Mouse (Mus musculus): ENCODE data around the gene Cited2.

Cited2 gene

DNA sequence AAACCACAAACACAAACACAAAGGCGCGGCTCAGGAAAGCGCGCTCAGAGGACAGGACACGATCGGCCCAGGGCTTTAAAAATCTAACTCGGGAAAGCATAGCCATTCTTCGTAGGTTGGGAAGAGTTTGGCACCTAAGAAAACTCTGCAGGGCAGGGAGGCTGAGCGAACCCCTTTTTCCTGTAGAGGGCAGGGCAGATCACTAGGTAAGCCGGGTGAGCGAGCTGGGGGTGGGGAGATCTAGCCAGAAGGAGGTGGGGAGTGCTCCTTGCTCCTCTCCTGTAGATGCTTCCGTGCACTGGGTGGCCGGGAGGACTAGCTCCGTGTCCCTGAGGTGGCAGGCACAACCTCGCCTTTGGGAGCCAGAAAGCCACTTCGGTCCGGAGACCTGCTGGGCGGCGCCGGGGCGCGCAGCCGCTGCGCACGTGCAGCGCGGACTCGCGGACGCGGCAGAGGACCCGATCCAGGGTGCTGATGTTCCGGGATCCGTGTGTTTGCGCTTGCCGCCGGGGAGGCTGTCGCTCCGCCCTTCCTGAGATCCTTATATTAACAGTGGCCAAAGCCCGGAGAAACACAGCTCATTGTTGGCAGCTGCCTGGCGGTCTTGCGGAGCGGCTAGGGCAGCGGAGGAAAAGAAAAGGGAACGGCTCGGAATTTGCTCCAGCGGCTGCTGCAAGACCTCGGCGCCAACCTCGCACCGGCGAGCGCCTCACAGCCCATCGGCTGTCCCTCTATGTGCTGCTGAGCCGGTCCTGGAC, at the start of gene Cited2:
Gene Cited2 (plus strand): TSS at position 566 of the 758 bp plus-strand sequence.
- peak; percentile 97 for DNase-seq

DNA sequence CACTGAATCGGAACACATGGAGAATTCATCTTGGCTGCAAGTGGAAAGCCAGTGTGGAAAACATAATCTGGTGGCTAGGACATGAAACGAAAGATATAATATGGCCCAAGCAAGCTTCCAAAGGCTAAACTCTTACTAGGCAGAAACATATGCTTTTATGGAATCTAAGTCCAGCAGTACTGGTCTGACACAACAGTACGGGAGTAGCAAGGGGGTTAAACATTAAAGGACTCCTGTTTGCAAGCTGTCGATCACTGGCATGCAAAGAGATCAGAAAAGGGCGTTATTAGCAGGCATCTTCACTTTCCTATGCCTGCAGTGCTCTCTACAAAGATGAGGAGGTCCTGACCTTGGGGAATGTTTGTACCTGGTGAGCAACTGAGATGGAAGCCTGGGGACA, 48.6 kb upstream of the Cited2 start:
- no peak for DNase-seq

DNA sequence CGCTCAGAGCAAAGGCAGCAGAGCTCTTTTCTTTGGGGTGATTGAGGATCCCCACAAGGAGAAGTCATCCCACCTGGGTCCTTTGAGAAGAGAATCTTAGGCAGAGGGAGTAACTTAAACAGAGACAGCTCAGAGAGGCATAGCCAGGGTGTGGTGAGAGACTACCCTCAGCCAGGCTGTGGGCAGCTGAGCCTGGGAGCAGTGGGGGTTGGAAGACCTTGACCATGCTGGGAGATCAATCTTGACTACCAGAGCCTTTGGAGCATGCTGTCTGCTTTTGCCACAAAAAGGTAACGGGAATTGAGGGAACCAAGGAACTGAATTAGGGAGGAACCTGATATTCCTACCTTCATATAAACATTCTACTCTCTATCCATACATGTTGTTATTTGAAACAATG, 48.1 kb upstream of the Cited2 start:
- DNase-seq = no peak

DNA sequence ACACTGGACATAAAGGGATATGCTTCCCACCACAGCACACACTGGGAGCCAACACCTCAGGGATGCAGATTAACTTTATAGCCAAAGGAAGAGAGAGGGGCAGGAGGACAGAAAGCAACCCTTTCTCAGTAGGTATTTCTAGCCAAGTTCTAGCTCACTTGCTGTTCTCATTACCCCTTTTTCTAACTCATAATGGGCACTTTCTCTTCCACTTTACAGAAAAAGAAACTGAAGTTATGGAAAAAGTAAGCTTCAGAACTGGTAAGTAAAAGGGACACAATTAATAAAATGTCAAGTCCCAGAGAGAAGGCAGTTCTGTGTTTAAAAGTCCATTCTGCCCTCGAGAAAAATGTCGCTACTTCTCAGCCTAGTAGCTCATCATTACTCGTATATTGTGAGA, 46.6 kb upstream of the Cited2 start:
- DNase-seq = no peak

DNA sequence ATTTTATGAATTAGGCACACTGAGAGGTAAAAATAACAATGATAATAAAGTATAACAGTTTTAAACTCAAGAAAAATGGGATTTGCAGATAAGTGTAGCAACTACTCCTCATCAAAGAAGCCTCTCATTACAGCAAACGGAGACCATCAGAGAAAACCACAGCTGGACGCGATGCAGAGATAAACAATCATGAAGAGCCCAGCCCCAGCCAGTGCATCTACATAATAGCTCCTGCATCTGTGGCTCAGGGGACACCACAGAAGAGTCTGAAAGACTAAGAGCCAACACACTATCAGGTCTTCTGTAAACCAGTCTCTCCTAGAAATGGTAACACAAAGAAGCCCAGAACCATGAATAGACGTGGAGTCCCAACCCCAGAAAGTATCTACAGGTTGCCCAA, 45.7 kb upstream of the Cited2 start:
- no peak for DNase-seq

DNA sequence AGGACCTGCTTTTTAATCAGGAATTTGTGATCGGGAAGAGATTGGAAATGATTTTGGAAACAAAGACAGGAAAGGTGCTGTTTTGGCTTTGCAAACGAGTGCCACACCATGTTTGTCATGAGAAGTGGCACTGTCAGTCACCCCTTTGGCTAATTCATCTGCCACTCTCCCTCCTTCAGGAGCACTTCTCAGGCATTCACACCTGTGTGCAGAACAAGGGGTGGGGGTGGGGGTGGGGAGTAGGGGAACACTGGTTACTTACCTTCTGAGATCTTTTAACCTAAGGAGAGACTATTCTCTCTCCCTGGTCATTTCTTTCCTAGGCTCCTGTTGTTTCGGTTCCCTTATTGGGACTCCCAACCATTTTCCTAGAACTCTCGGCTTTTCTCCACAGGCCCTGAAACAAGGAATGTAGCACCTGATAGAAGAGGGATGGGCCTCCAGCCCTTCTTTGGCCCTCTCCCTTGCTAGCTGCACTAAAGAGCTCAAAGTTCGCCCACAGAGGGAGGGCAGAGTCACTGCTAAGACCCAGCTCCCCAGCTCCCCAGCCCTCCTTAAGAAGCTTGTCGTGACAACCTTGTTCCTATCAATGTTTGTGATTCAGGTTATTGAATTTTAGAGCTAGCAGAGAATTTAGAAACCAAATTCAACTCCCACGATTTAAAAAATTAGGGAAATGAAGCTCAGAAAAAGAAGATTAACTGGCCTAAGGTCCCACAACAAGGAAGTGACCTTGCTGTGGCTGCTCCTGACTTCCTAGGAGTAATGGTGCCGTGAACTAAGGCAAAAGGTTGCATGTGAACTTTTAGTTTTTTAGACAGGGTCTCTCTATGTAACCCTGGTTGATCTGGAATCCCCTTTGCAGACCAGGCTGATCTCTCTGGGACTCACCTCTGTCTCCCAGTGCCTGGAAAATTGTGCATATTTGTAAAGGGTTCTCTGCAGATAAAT, 42.3 kb upstream of the Cited2 start:
- DNase-seq = no peak

DNA sequence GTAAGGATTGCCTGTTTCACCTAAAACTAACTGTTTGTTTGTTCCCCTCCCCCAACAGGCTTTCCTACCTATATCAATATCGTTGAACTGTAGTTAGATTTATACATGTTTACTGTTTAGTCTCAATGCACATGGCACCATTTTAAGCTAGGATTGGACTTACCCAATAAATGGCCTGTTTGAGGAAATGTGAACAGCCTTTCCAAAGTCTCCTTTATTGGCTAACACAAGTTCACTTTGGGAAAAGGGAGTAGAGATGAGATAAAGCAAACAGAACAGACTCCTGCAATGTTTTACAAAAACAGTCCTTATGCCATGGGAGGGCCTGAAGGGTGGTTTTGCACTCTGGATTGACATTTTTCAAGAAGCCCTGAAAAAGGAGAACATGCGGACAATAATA, 41.6 kb upstream of the Cited2 start:
- DNase-seq = no peak

DNA sequence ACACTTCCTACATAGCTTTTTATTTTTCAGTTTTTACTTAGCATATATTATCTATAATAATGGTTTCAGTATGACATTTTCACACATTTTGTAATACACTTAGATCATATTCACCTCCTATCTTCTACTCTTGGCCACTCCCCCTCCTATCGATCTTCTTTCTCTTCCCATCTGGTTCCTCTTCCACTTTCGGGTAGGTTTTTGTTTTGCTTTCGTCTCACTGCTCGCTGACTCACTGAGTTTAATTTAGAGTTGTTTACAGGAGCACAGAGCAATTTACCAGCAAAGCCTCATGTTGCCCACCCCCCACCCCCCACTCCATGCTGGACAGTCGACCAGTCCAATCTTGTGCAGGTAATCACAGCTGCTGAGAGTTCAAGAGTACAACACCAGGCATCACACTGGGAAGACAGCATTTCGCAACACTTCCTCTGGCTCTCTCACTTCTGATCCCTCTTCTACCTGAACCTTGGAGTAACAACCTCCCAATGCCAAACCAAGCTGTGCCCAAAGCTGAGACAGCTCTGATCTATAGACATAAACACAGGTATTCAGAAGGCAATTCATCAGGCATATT, 39.1 kb upstream of the Cited2 start:
- peak; percentile 67 to 75 for DNase-seq

DNA sequence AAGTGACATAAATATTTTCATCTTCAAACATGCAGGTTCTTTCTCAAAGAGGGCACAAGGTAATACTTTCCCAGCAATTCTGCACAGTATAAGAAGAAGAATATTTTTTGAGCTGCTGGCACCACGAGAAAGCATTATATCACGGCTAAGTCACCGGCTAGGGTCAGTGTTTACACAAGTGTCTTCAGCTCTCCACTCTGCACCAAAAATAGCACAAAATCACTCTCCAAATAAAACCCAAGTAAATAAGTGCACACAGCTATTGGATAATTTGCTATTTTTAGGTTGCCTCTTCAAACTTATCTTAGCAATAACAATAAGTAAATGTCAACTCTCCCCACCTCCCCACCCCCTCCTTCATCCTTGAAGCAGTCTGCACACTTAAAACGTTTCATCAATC, 33.2 kb upstream of the Cited2 start:
- no peak for DNase-seq

DNA sequence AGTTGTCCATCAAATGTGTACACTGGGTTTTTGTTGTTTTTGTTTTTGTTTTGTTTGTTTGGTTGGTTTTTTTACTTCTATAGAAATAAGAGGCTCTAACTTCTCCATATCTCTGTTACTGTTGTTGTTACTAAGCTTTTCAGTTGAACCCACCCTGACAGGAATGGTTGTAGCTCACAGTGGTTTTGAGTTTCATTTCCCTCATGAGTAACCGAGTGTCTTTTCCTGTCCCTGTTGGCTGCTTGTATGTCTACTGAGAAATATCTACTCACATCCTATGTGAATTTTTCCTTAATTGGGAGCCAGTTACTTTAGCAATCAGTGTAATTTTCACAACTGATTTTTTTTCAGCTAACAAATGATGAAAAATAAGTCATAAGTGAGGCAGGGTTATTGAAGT, 31.3 kb upstream of the Cited2 start:
- no peak for DNase-seq

DNA sequence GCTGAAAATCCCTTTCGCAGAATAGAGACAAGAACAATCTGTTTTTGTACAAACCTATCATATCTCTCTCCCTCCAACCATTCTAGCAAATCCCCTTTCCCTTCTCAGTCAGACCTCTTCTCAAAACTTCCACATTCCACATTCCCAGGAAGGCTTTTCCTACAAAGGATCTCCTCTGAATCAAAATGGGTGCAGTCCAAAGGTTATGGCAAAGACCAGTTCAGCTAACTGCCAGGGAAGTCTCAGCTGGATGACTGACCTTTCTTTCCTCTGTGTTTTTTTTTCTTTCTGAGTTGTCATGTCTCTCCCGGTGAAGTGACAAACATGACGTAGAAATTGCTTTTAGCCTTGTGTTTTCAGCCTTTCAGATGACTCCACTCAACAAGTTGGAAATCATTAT, 27.2 kb upstream of the Cited2 start:
- DNase-seq = no peak

DNA sequence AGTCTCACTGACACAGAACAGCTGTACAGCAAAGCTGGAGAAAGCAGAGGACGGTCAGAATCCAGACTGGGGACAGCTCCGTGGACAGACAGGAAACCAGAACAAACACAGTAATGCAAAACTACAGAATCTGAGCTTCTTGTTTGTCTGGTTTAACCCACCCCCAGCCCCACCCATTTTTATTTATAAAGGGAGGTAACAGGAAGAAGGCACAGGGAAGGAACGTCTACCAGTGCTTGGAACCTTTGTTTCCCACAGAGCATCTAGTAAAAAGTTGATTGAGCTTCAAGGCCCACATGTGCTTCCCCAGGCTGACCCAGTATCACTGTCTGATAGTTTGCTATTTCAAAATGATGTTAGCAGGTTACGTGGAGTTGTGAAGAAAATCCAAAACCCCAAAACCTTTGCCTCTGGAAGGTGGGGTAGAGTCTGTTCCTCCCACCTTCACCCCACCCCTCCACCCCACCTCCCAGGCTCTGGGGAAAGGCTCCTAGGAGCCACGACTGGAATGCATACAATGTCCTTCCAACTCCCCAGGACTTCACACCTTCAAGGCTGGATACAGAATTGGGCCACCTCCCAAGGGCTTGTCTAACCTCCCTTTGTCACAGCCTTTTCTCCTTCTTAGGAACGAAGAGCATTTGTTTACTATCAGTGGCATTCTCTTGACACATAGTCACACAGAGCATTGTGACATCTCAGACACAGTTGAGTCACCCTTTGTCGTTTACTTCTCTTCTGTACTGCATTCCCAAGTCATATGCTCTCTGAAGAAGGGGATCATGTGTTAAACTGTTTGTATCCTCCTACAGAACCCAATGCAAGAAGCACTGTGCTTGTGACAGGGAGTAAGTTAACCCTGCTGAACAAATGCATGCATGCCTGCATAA, 25.4 kb upstream of the Cited2 start:
- no peak for DNase-seq

DNA sequence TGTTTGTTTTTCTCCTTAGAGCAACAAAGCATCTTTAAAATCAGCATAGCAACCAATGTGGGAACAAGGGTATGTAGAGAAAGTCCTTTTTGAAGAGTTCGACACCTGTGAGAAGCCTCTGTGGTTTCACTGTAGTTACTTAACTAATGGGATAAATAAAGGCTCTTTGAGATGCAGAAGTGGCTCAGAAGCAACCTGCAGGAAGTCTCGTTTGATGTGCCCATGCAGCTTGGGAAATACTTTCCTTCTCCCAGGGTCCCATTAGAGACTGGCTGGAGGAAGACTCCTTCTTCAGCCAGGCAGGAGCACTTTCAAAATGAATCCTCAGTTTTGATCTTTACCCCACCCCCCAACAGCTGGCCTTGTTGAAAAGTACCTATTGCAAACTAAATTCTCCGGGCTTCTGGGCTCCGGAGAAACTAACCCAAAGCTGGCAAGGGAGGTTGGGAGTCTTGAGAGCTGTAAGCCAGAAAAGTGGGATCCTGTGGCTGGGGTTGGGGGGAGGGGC, 17.5 kb upstream of the Cited2 start:
- DNase-seq = no peak

DNA sequence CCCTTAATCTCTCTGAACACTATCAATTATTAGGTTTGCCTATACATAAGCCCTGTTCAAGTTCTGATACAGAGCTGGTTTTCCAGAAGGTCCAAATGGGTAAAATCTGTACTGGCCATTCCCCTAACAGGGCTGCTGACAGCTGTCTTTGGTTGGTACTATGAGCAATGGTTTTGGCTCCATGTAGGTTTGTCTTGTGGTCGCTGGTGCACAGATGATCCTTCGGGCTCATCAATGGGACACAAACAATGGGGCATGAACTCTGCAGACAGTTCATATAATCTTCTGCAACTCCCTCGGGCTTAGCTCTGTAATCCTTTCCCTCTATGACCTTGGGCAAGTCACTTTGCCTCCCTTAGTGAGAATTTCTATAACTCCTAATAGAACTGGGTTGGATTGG, 12.3 kb upstream of the Cited2 start:
- DNase-seq = no peak

DNA sequence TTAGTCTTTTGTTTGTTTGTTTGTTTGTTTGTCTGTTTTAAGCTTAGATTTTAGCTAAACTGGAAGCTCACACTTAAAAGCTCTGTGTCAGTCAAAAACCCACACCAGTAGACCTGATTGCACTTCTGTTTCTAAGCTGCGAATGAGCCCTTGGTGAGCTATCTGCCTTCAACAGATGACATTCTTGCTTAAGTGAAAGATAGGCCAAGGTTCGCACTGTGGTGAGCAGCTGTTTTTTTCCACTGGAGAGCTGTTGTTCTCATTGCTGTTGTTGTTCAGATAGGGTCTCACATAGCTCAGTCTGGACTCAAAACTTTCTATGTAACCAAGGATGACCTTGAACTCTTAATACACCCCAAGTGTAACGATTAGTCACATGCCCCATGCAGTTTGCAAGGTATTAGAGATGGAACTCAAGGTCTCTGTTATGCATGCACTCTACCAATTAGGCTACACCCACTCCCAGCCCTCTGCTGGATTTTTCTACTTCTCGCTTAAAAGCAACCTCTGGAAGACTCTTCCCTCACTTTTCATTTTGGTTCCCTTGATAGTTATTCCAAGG, 3.9 kb upstream of the Cited2 start:
- no peak for DNase-seq

DNA sequence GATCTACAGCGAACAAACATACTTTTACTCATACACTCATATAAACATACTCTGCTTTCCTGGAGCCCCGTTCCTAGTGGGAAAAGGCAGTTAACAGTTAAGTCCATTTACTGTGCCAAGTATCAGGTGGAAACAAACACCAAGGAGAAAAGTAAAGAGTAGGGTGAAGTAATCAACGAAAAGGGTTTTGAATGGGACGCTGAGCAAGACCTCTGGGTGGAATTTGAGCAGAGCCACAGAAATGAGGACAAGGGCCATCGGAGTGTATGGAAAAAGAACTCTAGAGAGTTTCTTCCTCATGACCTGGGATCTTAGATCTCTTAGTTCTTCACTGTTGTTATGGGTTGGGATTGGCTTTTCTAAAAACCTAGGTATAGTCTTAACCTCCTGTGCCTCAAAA, 3.4 kb upstream of the Cited2 start:
- DNase-seq = no peak

DNA sequence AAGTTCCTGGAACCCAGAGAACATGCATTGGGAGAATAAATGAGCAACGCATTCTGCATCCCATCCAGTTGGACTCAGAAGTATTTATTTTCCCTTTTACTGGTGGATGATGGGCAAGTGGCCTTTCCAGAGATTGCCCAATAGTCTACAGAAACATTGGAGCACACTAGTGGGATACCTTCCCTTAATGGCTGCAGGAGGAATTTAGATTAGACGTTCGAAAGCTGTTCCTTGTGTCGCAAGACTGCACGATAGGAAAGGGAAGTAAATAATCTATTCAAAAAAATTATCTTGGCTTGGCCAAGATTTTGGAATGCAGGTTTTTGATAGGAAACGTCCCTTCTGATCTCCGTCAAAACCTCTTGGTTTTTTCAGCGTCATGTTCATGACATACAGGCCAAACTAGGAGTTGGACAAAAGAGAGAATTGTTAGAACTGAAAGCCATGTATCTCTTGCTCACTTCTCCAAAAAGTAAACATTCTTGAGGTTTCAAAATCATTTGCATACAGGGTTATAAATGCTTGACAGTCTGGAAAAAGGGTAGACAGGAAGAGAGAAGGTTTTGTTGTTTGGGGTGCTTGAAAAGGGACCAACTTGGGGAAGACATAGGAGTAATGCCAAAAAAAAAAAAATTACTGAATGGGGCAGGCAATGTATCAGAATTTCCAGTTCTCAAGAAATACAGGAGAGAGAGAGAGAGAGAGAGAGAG, 2.0 kb upstream of the Cited2 start:
- DNase-seq = peak in 1 of 2 experiments; percentile 7

DNA sequence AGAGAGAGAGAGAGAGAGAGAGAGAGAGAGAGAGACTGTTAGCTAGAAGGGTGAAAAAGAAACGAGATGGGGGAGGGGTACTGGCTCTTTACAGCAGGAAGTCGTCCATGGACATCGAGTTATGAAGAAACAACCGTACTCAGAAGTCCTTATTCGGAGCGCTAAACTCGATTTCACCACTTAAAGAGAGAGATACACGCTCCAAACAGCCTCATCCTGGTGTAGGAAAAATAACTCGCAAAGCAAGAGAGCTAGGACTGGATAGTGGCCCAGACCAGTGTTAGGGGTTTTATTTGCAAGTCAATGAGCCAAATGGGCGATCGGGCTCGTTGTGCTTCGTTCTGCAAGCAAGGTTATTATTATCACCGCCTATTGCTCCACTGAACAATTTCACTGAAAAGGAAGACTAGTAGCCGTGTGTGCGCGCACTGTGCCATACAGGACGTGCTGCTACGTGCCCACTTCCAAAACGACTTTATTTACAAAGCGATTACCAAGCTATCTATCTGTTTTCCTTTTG, 1.4 kb upstream of the Cited2 start:
- peak; percentile 42 to 50 for DNase-seq

DNA sequence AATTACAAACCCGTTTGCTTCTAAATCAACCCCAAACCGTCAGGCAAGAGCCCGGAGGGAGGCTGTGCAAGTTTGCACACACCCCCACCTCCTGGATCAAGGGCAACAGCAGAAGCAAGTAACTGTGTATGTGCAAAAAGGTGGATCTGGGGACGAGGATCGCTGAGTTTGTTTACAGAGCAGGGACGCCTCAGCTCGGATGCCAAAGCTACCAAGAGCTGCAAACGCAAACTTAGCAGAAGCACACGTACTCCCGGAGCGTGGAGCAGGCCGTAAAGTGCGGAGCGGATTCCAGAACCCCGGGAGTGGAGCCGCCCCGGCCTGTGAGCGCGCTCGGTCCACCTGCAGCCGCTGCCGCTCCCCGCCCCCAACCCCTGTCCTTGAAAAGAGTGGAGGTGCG, 860 bp upstream of the Cited2 start:
- peak; percentile 87 to 88 for DNase-seq

DNA sequence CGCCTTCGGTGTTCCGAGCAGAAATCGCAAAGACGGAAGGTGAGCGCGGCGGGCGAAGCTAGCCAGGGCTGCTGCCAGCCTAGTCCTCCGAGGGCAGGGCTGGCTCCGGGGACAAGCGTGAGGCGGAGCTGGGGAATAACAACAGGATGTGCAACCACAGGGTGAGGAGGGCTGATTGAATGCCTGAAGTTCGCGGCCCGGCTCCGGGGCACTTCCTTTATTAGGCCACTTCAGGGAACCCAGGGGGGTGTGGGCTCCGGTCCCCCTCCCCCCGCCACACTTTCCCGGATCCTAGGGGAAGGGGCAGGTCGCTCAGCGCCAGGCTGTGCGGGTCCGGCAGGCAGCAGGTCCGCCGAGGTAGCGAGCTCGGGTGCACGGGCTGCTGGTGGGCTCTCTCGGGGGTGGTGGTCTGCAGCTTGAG, 413 bp downstream of the Cited2 start:
- DNase-seq = peak in 1 of 2 experiments; percentile 74

All from B cell, adult 2 months (primary cell).